Mouse (Mus musculus) left cerebral cortex, postnatal 25 days (tissue): Measurements from ENCODE around the gene Dpm2. TPM values are rescaled to one million over a fixed set of nuclear protein-coding genes. Genes with fewer than 3 reads are reported as not detected.

Experiments used
- DNase-seq, 2 experiments: peaks; one replicate each; pipeline ENCODE4 v3.0.0; 2022; ENCODE audit warnings: low spot score in 2 of 2, mixed read lengths in 1 of 2
- intact Hi-C: fragments of 180-260 bp; cut with DNase I; formaldehyde crosslinking; loops from one replicate; pipeline ENCODE4 v1.15.1; 2025
- total RNA-seq, 2 experiments: library from RNA; stranded (reverse); gene quantifications; 2 replicates each; pipeline ENCODE4 v1.2.3; 2021

The Dpm2 gene
- total RNA-seq, 2 experiments from 2014 or later: 76.1 to 81.8 TPM

GRCm38 (mm10) chr2:32541986-32542573 lies 28.6 kb upstream of the Dpm2 start:
- no peak for DNase-seq
- intact Hi-C loops: no loop called here

DNA sequence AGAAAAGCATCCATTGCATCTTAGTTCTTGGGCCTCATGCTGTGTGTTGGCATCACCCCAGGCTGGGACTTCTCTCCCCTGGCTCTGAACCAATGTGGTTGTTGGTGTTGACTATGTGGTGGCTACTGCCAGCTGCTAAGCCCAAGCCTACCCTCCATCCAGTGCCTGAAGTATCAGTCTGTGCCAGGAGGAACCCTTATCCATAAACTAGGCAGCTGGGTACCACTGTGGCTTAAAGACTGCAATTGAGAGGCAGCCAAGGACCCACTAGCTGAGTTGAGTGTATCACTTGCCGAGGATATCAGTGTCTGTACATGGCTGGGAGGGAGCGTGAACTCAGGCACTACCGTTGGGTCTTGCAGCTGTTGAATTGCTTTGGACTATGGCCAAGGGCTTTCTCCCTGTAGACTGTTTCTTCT lies 27.6 kb upstream of the Dpm2 start:
- intact Hi-C loops: no loop called here
- peak in 1 of 2 experiments; percentile 37 for DNase-seq

DNA sequence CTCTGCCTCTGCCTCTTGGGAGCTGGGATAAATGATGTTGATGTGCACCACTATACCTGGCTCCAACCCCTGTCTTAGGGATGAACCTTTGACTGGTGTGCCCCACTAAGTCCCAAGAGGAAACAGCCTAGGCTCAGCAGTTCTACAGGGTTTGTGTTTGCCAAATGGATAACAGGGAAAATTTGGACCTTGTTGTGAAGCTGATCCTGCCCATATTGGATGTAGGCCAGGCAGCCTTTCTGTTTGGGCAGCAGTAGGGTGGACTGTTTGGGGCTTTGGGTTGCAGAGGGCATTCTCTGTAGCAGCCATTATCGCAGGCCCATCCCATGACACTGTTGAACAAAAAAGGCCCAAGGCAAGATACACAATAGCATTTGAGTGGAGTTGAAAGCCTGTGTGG lies 23.7 kb upstream of the Dpm2 start:
- intact Hi-C loops: no loop called here
- no peak for DNase-seq

DNA sequence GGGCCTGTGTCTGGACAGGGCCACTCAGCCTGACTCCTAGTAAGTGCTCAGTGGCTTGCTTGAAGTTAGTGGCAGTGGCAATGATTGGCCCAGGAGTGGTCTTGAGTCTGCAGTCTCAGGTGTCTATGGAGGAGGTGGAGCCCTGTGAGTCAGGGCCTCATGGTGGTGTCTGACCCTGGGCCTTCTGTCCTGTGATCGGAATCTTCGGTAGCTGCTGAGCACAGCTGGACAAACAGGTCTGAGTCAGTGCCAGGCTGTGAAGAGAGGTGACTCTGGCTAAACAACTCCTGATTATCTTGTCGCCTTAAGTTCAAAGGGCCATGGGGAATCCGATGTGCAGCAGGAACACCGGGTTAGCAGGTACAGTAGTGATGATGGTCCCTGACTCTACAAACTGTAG lies 23.3 kb upstream of the Dpm2 start:
- no peak for DNase-seq
- intact Hi-C loops: no loop called here

GRCm38 (mm10) chr2:32547964-32548739 lies 22.5 kb upstream of the Dpm2 start:
- intact Hi-C loops: no loop called here
- DNase-seq: no peak

GRCm38 (mm10) chr2:32549171-32549570 lies 21.5 kb upstream of the Dpm2 start:
- intact Hi-C loops: no loop called here
- DNase-seq: no peak

- intact Hi-C loops: no loop called here
- DNase-seq: no peak
These were observed 20.9 kb upstream of the Dpm2 start for GRCm38 (mm10) chr2:32549764-32550163.

DNA sequence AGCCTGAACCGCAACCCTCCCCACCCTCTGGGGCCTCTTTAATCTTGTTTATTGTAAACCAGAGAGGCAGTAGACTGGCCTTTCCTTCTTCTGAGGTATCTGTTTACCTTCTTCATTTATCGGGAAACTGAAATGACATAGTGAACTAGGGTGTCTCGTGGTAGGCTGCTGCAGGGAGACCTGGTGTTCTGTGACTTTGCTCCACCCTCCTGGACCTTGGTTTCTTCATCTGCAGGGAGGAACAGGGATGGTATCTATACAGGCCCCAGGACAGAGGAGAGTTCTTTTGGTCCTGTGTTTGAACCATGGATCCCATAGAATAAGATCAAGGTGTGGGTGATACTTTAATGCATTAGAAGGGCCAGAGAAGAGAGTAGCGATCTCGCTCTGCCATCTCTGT lies 19.4 kb upstream of the Dpm2 start:
- intact Hi-C loops: no loop called here
- DNase-seq: no peak

DNA sequence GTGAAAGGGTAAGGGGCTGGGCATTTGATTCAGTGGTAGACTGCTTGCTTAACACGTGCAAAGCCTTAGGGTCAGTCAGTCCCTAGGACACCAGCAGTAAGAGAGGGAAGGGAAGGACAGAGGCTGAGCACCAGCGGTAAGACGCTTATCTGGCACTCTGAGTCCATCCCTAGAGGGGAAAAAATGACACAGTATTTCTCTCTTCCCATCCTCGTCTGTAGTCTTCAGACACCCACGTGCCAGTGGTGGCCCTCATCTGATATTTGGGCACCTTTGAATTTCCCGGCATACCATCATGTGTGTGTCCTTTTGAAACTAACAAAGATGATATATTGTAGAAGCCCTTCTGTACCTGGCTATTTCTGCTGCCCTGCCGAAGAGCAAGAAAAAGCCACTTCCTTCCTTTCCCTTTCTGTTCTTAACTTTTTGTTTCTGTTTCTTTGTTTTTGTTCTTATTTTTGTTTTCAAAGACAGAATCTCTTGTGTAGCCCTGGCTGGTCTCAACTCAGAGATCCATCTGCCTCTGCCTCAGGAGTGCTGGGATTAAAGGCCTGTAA lies 17.0 kb upstream of the Dpm2 start:
- intact Hi-C loops: no loop called here

DNA sequence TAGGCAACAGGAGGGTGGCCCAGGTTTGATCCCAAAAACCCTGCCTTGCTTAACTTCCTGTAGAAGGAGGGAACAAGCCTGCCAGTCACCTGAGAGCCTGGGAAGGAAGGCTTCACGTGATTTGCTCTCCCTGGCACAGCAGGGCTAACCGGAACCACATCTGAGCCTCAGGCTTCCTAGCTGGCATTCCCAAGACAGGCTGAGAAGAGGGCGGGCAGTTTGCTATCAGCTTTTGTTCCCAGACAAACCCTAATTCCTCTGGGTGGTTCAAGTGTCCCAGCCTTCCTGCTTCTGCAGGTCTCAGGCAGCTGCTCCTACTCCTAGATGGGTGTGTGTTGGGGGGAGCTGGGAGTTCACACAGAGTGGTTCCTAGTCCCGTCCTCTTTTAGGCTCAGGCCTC lies 15.2 kb upstream of the Dpm2 start:
- intact Hi-C loops: no loop called here
- no peak for DNase-seq

More for the DNA sequence above, 17.0 kb upstream of the Dpm2 start:
- DNase-seq: no peak

DNA sequence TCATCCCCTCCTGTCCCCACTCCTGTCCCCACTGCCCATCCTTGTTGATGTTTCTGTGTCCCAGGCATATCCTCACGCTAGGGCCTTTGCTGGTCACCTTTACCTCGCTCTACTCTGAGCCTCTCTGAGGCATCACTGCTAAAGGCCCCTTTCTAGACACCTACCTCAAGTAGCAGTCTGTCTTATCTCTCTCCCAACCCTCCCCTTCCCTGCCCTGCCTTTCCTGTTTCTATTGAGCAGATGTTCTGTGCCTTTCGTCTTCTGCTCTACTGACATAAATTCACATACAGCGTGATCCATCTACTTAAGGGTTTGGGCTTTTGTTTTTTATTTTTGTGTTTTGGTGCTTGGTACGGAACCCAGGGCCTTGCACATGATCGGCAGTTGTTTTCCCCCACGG lies 14.6 kb upstream of the Dpm2 start:
- intact Hi-C loops: no loop called here

GRCm38 (mm10) chr2:32559570-32559969 lies 11.1 kb upstream of the Dpm2 start:
- intact Hi-C loops: no loop called here
- DNase-seq: peak; percentile 32 to 72

More for the DNA sequence above, 14.6 kb upstream of the Dpm2 start:
- no peak for DNase-seq

DNA sequence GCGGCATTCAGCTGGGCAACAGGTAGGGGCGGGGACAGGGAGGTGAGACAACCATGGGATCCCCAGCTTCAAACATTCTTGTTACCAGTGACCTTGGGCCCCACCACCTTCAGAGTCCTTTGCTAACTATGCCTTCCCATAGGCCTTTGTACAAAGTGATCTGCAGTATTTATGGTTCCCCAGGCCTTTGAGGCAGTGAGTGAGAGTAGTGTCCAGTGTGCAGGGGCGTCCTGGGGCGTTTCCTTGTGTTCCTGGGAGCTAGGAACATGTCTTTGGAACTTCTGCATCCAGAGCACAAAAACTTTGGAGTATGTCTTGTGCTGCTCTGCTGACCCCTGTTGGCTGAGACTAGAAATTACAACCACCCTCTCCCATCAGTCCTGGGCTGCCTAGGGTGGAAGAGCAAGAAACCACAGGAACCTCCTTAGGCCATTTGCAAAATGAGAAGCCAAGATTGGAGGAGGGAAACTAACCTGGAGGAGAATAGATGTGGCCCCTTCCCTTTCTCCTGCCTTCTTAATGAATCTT lies 4.1 kb upstream of the Dpm2 start:
- intact Hi-C loops: loop anchor here (1.0 to 2.0 kb wide), 3 partner anchors 30 to 162 kb away; no protein-coding TSS in a partner anchor
- DNase-seq: peak; percentile 62 to 78

- intact Hi-C loops: no loop called here
- DNase-seq: no peak
These were observed 2.5 kb upstream of the Dpm2 start for GRCm38 (mm10) chr2:32568149-32568548.

- intact Hi-C loops: no loop called here
- DNase-seq: no peak
These were observed 1.7 kb upstream of the Dpm2 start for GRCm38 (mm10) chr2:32568941-32569340.

DNA sequence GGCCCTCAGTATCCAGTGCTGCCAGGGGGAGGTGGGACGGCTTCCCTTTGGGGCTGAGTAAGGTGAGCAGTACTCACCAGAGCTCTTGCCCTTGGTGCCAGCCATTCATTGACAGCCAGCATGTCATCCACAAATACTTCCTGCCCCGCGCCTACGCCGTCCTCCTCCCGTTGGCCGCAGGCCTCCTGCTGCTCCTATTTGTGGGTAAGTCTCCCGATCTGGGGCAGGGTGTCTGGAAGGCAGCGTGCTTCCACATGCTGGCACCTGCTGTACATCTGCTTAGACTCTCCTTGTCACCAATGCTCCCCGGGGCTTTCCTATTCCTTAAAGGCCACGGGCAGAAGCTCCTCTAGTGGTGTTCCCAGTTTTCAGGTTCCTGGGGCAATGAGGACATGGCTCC lies 1.5 kb downstream of the Dpm2 start:
- no peak for DNase-seq
- intact Hi-C loops: no loop called here

DNA sequence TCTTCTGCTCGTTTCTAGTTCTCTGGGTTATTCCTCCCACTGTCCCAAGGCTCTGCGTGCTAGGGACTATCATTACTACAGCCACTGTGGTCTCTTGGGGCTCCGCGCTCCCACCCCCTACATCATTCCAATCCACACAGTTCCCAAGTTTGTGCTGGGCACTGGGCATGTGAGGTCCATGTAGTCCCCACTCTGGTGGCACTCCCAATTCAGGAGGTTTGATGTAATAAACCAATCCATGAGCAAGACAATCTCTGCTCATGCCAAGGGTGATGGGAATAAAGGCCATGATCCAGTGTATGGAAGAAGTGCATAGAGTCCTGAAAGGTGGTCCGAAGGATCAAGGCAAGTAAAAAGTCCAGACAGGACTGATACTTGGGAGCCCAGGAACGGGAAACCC lies 3.8 kb downstream of the Dpm2 start, which contains the start of gene Pip5kl1:
Gene Pip5kl1, plus strand, starts transcription at position 301 of the 400 bp plus-strand sequence.
- no peak for DNase-seq
- intact Hi-C loops: loop anchor here (2.0 kb wide), 1 partner anchor 114 kb away; no protein-coding TSS in a partner anchor

GRCm38 (mm10) chr2:32574901-32575585 lies 4.4 kb downstream of the Dpm2 start:
- peak; percentile 73 to 94 for DNase-seq
- intact Hi-C loops: loop anchor here (2.0 kb wide), 1 partner anchor 114 kb away; no protein-coding TSS in a partner anchor

- peak; percentile 78 to 86 for DNase-seq
- intact Hi-C loops: loop anchor here (2.0 kb wide), 1 partner anchor 113 kb away; no protein-coding TSS in a partner anchor
These were observed 5.0 kb downstream of the Dpm2 start, which contains the start of gene 9430097D07Rik for GRCm38 (mm10) chr2:32575586-32576160. TSS of gene 9430097D07Rik (minus strand) at chr2:32575684.
